Mouse (Mus musculus) forebrain, embryonic 16.5 days (tissue): ENCODE measurements around the gene Gm9376. TPM values are rescaled to one million over a fixed set of nuclear protein-coding genes. Genes with fewer than 3 reads are reported as not detected.

ENCODE experiments used
- ATAC-seq: fragments of 200-750 bp; cut with Nextera tagmentation; 2 replicates; pipeline ENCODE4 v1.8.0; 2017; ENCODE audit warnings: mild to moderate bottlenecking, moderate library complexity
- H3K27ac ChIP-seq: fragments of 300-500 bp; sonication (generic); 2 replicates; pipeline ENCODE4 v1.5.1; 2014; ENCODE audit warnings: low read length, control low read depth
- H3K27me3 ChIP-seq: fragments of 300-500 bp; sonication (generic); replicated peaks from 2 replicates; pipeline ENCODE4 v1.6.1; 2014; ENCODE audit warnings: low read length; ENCODE audit not compliant: control insufficient read depth, insufficient read depth
- H3K36me3 ChIP-seq: fragments of 300-500 bp; sonication (generic); 2 replicates; pipeline ENCODE4 v1.6.1; 2014; ENCODE audit not compliant: control insufficient read depth, insufficient read depth
- H3K4me1 ChIP-seq: fragments of 300-500 bp; sonication (generic); replicated peaks from 2 replicates; pipeline ENCODE4 v1.6.1; 2014; ENCODE audit warnings: low read length; ENCODE audit not compliant: control insufficient read depth, insufficient read depth
- H3K4me2 ChIP-seq: fragments of 300-500 bp; sonication (generic); 2 replicates; pipeline ENCODE4 v1.6.1; 2014; ENCODE audit warnings: mild to moderate bottlenecking, low read length, control low read depth
- H3K4me3 ChIP-seq: fragments of 300-500 bp; sonication (generic); replicated peaks from 2 replicates; pipeline ENCODE4 v1.5.1; 2014; ENCODE audit warnings: mild to moderate bottlenecking, low read length, control low read depth
- H3K9ac ChIP-seq: fragments of 300-500 bp; sonication (generic); replicated peaks from 2 replicates; pipeline ENCODE4 v1.6.1; 2014; ENCODE audit warnings: low read depth, low read length, control low read depth
- H3K9me3 ChIP-seq: fragments of 300-500 bp; sonication (generic); 2 replicates; pipeline ENCODE4 v1.6.1; 2016; ENCODE audit warnings: low read length; ENCODE audit not compliant: control insufficient read depth
- whole genome bisulfite sequencing: fragments of 180-500 bp; shearing (Covaris S2); extraction: QIAGEN DNeasy Blood & Tissue Kit; methylation state at CpG from one replicate; pipeline ENCODE4 v1.1.7; 2014; 5-methylcytosine and 5-hydroxymethylcytosine counted together
- polyA plus RNA-seq: library from polyadenylated mRNA; unstranded; fragments of >200 nt; fragmentation: Nextera tagmentation; extraction: Ambion mirVana; gene quantifications from 2 replicates; pipeline ENCODE4 v1.2.1, GENCODE M21; 2015

Gene Gm9376
- polyA plus RNA-seq, 1 experiment from 2014 or later, result not detected

- no peaks in the 10 kb centered on the region for H3K27me3 ChIP-seq
- no peak overlapping the region for H3K4me2 ChIP-seq
- no peak overlapping the region for H3K27ac ChIP-seq
- H3K9me3 ChIP-seq, result no peaks in the 10 kb centered on the region
- no peak overlapping the region for H3K4me3 ChIP-seq
- 89% methylated on average over 6 of the region's 6 CpGs for WGBS
- ATAC-seq, result no peak
- H3K4me1 ChIP-seq, result no peaks in the 10 kb centered on the region
- H3K9ac ChIP-seq, result no peak overlapping the region
- H3K36me3 ChIP-seq, result no peaks in the 10 kb centered on the region
These were observed 6.1 kb downstream of the Gm9376 start for GRCm38 (mm10) chr14:118272594-118273555.

- 86% methylated on average over 7 of the region's 7 CpGs for WGBS
- Histone ChIP-seq H3K27ac (no peak overlapping the region), H3K4me1 (no peaks in the 10 kb centered on the region), H3K4me2 (no peak overlapping the region), H3K36me3 (no peaks in the 10 kb centered on the region), H3K27me3 (no peaks in the 10 kb centered on the region), H3K4me3 (no peak overlapping the region), H3K9ac (no peak overlapping the region), H3K9me3 (no peaks in the 10 kb centered on the region)
- no peak for ATAC-seq
These were observed 11.1 kb downstream of the Gm9376 start for GRCm38 (mm10) chr14:118277704-118278498.

- H3K4me3 ChIP-seq, result no peak overlapping the region
- 92% methylated on average over 3 of the region's 3 CpGs for WGBS
- H3K4me1 ChIP-seq, result no peaks in the 10 kb centered on the region
- no peak overlapping the region for H3K9ac ChIP-seq
- H3K4me2 ChIP-seq, result no peak overlapping the region
- H3K36me3 ChIP-seq, result no peaks in the 10 kb centered on the region
- no peak overlapping the region for H3K27ac ChIP-seq
- no peaks in the 10 kb centered on the region for H3K27me3 ChIP-seq
- ATAC-seq, result no peak
- H3K9me3 ChIP-seq, result no peaks in the 10 kb centered on the region
These were observed 15.5 kb downstream of the Gm9376 start for GRCm38 (mm10) chr14:118282272-118282671.

GRCm38 (mm10) chr14:118282917-118283316, 16.2 kb downstream of the Gm9376 start:
- no peak for ATAC-seq
- no peak overlapping the region for H3K4me3 ChIP-seq
- H3K9me3 ChIP-seq, result no peaks in the 10 kb centered on the region
- H3K9ac ChIP-seq, result no peak overlapping the region
- no peaks in the 10 kb centered on the region for H3K36me3 ChIP-seq
- H3K4me2 ChIP-seq, result no peak overlapping the region
- 71% methylated on average over 14 of the region's 14 CpGs for WGBS
- H3K27me3 ChIP-seq, result no peaks in the 10 kb centered on the region
- no peaks in the 10 kb centered on the region for H3K4me1 ChIP-seq
- no peak overlapping the region for H3K27ac ChIP-seq

GRCm38 (mm10) chr14:118286096-118286495, 19.3 kb downstream of the Gm9376 start:
- ATAC-seq, result no peak
- WGBS, result 75% methylated on average over 2 of the region's 2 CpGs
- Histone ChIP-seq H3K36me3 (no peaks in the 10 kb centered on the region), H3K4me1 (no peaks in the 10 kb centered on the region), H3K4me2 (no peak overlapping the region), H3K27me3 (no peaks in the 10 kb centered on the region), H3K9me3 (no peaks in the 10 kb centered on the region), H3K9ac (no peak overlapping the region), H3K27ac (no peak overlapping the region), H3K4me3 (no peak overlapping the region)

GRCm38 (mm10) chr14:118289133-118289532, 22.4 kb downstream of the Gm9376 start:
- H3K9ac ChIP-seq, result no peak overlapping the region
- no peak for ATAC-seq
- WGBS, result 60% methylated on average over 8 of the region's 8 CpGs
- no peaks in the 10 kb centered on the region for H3K4me1 ChIP-seq
- no peaks in the 10 kb centered on the region for H3K9me3 ChIP-seq
- no peak overlapping the region for H3K4me2 ChIP-seq
- H3K27ac ChIP-seq, result no peak overlapping the region
- H3K36me3 ChIP-seq, result no peaks in the 10 kb centered on the region
- no peaks in the 10 kb centered on the region for H3K27me3 ChIP-seq
- no peak overlapping the region for H3K4me3 ChIP-seq

GRCm38 (mm10) chr14:118290009-118290408, 23.2 kb downstream of the Gm9376 start:
- no peak overlapping the region for H3K4me2 ChIP-seq
- no peak overlapping the region for H3K27ac ChIP-seq
- no peak overlapping the region for H3K4me3 ChIP-seq
- 95% methylated on average over 6 of the region's 6 CpGs for WGBS
- H3K27me3 ChIP-seq, result no peaks in the 10 kb centered on the region
- no peaks in the 10 kb centered on the region for H3K4me1 ChIP-seq
- H3K36me3 ChIP-seq, result no peaks in the 10 kb centered on the region
- no peak for ATAC-seq
- H3K9me3 ChIP-seq, result no peaks in the 10 kb centered on the region
- H3K9ac ChIP-seq, result no peak overlapping the region

- Histone ChIP-seq H3K27me3 (no peaks in the 10 kb centered on the region), H3K9ac (no peak overlapping the region), H3K9me3 (no peaks in the 10 kb centered on the region), H3K4me1 (peaks cover 9% of the 10 kb centered on the region), H3K36me3 (no peaks in the 10 kb centered on the region), H3K4me3 (no peak overlapping the region), H3K27ac (no peak overlapping the region), H3K4me2 (no peak overlapping the region)
- no peak for ATAC-seq
- 83% methylated on average over 14 of the region's 14 CpGs for WGBS
These were observed 35.8 kb downstream of the Gm9376 start for GRCm38 (mm10) chr14:118302606-118303005.

- H3K4me3 ChIP-seq, result no peak overlapping the region
- 84% methylated on average over 9 of the region's 9 CpGs for WGBS
- no peak overlapping the region for H3K27ac ChIP-seq
- no peak for ATAC-seq
- H3K4me1 ChIP-seq, result peaks cover 9% of the 10 kb centered on the region
- no peak overlapping the region for H3K4me2 ChIP-seq
- no peaks in the 10 kb centered on the region for H3K36me3 ChIP-seq
- no peak overlapping the region for H3K9ac ChIP-seq
- H3K9me3 ChIP-seq, result no peaks in the 10 kb centered on the region
- H3K27me3 ChIP-seq, result no peaks in the 10 kb centered on the region
These were observed 37.8 kb downstream of the Gm9376 start for GRCm38 (mm10) chr14:118304560-118304959.
